Mouse (Mus musculus) liver, postnatal 0 days (tissue): ENCODE measurements at regions not wholly inside any gene's neighbourhood (a gene's known extent, or its start where the extent isn't known, plus 50 kb on each side); places are given as distances from the start of the nearest gene placed in this dataset.
A peak's percentile ranks its signal among the peaks of the same experiment; 100 is the strongest.

Source experiments
- ATAC-seq: fragments of 200-750 bp; cut with Nextera tagmentation; 2 replicates; pipeline ENCODE4 v1.8.0; 2017; ENCODE audit warnings: mild to moderate bottlenecking, moderate library complexity
- DNase-seq: peaks from one replicate; pipeline ENCODE4 v3.0.0-alpha.2; 2016
- H3K27ac ChIP-seq: fragments of 300-500 bp; sonication (generic); 2 replicates; pipeline ENCODE4 v1.5.1; 2014; ENCODE audit warnings: antibody characterized with exemption, moderate library complexity, mild to moderate bottlenecking, low read depth
- H3K27me3 ChIP-seq: fragments of 300-500 bp; sonication (generic); 2 replicates; pipeline ENCODE4 v1.6.1; 2014; ENCODE audit warnings: low read length, control low read depth, mixed read lengths; ENCODE audit not compliant: insufficient read depth
- H3K36me3 ChIP-seq: fragments of 300-500 bp; sonication (generic); replicated peaks from 2 replicates; pipeline ENCODE4 v1.6.1; 2014; ENCODE audit warnings: mild to moderate bottlenecking, control low read depth, low read length, moderate library complexity, mixed read lengths; ENCODE audit not compliant: insufficient read depth
- H3K4me1 ChIP-seq: fragments of 300-500 bp; sonication (generic); 2 replicates; pipeline ENCODE4 v1.6.1; 2014; ENCODE audit warnings: antibody characterized with exemption, mild to moderate bottlenecking, control low read depth; ENCODE audit not compliant: insufficient read depth
- H3K4me2 ChIP-seq: fragments of 300-500 bp; sonication (generic); 2 replicates; pipeline ENCODE4 v1.6.1; 2014; ENCODE audit warnings: low read depth, mild to moderate bottlenecking, low read length, moderate library complexity, mixed read lengths
- H3K4me3 ChIP-seq: fragments of 300-500 bp; sonication (generic); 2 replicates; pipeline ENCODE4 v1.5.1; 2014; ENCODE audit warnings: low read depth, low read length
- H3K9ac ChIP-seq: fragments of 300-500 bp; sonication (generic); replicated peaks from 2 replicates; pipeline ENCODE4 v1.6.1; 2014; ENCODE audit warnings: mild to moderate bottlenecking, moderate library complexity
- H3K9me3 ChIP-seq: fragments of 300-500 bp; sonication (generic); 2 replicates; pipeline ENCODE4 v1.6.1; 2016; ENCODE audit warnings: mild to moderate bottlenecking, control low read depth, low read length, mixed read lengths
- CTCF ChIP-seq: sonication (generic); IDR thresholded peaks from 2 replicates; pipeline ENCODE4 v1.5.1; 2016; ENCODE audit warnings: antibody characterized with exemption, low read depth
- EP300 ChIP-seq: IDR thresholded peaks from 2 replicates; pipeline ENCODE4 v1.6.1; 2016; ENCODE audit warnings: antibody characterized with exemption, low read depth, mild to moderate bottlenecking
- WGBS: fragments of 180-500 bp; shearing (Covaris S2); extraction: QIAGEN DNeasy Blood & Tissue Kit; methylation state at CpG from one replicate; pipeline ENCODE4 v1.1.7; 2014; ENCODE audit not compliant: insufficient replicate concordance; 5-methylcytosine and 5-hydroxymethylcytosine counted together

DNA sequence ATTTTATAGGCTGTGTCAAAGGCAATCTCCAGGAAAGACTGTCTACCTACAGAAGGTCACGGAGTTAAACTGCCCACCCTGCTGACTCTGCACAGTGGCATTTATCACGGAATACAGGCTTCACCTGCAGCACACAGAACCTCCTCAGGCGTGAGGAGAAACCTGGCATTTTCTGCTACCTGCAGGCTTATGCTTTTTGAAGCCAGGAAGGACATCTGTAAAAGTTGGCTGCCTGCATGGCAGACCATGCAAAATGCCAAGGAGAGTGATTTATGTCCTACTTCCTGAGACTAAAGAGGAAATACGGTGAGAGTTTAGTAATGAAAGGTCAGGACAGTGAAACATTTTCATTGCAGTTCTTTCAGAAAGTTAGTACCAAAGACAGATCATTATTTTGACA, 779.6 kb upstream of the Nudt12 start:
- H3K27me3 ChIP-seq, result no peaks in the 10 kb centered on the region
- TF ChIP-seq CTCF (no peak), EP300 (no peak)
- no peaks in the 10 kb centered on the region for H3K4me1 ChIP-seq
- no peak overlapping the region for H3K27ac ChIP-seq
- 27% methylated on average over 4 of the region's 4 CpGs for WGBS
- no peak overlapping the region for H3K4me2 ChIP-seq
- H3K9me3 ChIP-seq, result no peaks in the 10 kb centered on the region
- DNase-seq (no peak), ATAC-seq (no peak)
- H3K36me3 ChIP-seq, result no peaks in the 10 kb centered on the region
- no peak overlapping the region for H3K4me3 ChIP-seq
- H3K9ac ChIP-seq, result no peak overlapping the region

DNA sequence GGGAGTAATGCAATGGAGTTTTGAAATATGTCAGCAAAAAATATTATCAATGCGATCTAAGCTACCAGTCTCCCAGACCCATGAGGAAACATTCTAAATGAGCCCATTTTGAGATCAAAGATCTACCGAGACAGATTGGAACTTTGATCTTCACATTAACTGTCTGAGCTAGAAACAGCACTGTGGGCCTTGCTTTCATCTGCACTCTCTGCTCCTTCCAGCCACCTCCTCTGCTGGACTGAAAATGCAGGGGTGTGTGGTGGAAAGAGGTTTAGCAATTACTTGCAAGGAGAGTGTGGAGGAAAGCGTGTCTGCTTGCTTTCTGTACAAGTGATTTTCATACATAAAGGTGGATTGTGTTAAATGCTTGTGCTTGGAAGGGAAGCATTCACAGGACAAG, 760.9 kb upstream of the Nudt12 start:
- Histone ChIP-seq H3K27me3 (no peaks in the 10 kb centered on the region), H3K4me3 (no peak overlapping the region), H3K9me3 (no peaks in the 10 kb centered on the region), H3K9ac (no peak overlapping the region), H3K4me1 (no peaks in the 10 kb centered on the region), H3K4me2 (no peak overlapping the region), H3K27ac (no peak overlapping the region), H3K36me3 (no peaks in the 10 kb centered on the region)
- TF ChIP-seq CTCF (no peak), EP300 (no peak)
- 74% methylated on average over 3 of the region's 3 CpGs for WGBS
- ATAC-seq, result no peak
- DNase-seq, result no peak

DNA sequence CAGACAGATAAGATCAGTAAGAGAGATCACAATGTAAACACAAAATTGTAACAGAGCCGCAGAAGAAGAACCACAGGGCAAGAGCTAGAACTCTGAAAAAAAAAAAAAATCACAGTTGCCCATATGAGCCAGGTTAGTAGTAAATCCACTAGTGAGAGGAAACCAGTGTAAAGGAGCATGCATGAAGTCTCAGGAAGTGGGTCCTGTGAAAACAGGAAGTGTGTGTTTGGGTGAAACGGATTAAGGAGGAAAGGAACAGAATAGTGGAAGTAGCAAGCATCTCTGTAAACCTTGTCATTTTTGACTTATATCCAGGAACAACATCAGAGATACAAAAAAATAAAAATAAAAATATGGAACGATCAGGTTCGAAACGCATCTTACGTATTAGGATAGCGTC, 753.4 kb upstream of the Nudt12 start:
- no peak overlapping the region for H3K9ac ChIP-seq
- H3K27me3 ChIP-seq, result no peaks in the 10 kb centered on the region
- no peaks in the 10 kb centered on the region for H3K36me3 ChIP-seq
- H3K4me1 ChIP-seq, result no peaks in the 10 kb centered on the region
- ATAC-seq (no peak), DNase-seq (no peak)
- no peak for TF ChIP-seq EP300
- no peak for TF ChIP-seq CTCF
- no peak overlapping the region for H3K27ac ChIP-seq
- no peak overlapping the region for H3K4me2 ChIP-seq
- WGBS, result 62% methylated on average over 7 of the region's 7 CpGs
- H3K9me3 ChIP-seq, result no peaks in the 10 kb centered on the region
- H3K4me3 ChIP-seq, result no peak overlapping the region

DNA sequence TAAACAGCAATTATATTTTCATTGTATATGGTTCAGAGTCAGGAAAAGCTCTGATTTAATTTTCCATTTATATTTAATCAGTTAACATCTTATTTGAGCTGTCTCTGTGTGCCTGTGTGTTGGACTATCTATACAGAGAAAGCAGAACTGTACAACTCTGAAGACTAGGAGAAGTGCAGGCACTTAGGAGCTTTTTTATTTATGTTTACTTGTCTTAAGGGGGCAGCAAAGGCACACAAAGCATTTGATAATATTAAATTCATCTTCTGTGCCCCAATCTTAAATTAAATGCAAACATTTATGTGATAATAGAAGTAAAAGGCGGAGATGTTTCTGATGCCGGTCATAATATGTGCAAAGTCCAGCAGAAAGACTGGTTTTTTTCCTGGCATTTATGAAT, 751.3 kb upstream of the Nudt12 start:
- ATAC-seq, result no peak

DNA sequence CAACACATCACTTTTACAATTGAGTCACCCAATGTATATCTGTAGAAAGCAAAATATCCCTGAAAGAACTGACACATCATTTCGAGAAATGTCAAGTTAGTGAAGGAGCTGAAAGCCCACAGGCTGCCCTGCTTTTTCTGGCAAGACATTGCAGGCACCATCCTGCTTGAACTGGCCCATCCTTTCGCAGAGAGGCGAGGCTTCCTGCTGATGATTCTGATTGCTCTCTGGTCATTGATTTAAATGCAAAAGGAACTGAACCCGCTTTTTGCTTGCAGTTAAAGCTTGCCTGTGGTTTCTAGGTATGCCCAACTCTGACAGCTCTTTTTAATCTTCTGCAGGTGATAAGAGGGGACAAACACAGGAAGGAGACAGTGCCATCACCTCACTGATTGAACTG, 748.9 kb upstream of the Nudt12 start:
- DNase-seq, result no peak
- Histone ChIP-seq H3K27ac (no peak overlapping the region), H3K27me3 (no peaks in the 10 kb centered on the region), H3K4me2 (no peak overlapping the region), H3K9me3 (no peaks in the 10 kb centered on the region), H3K36me3 (no peaks in the 10 kb centered on the region), H3K4me3 (no peak overlapping the region), H3K9ac (no peak overlapping the region), H3K4me1 (no peaks in the 10 kb centered on the region)
- ATAC-seq, result no peak
- 42% methylated on average over 4 of the region's 4 CpGs for WGBS
- TF ChIP-seq CTCF (no peak), EP300 (no peak)

More for the DNA sequence above, 751.3 kb upstream of the Nudt12 start:
- Histone ChIP-seq H3K4me2 (no peak overlapping the region), H3K4me1 (no peaks in the 10 kb centered on the region), H3K9me3 (no peaks in the 10 kb centered on the region), H3K27ac (no peak overlapping the region), H3K4me3 (no peak overlapping the region), H3K9ac (no peak overlapping the region), H3K27me3 (no peaks in the 10 kb centered on the region), H3K36me3 (no peaks in the 10 kb centered on the region)
- DNase-seq, result no peak
- no peak for TF ChIP-seq EP300
- no peak for TF ChIP-seq CTCF
- WGBS, result 89% methylated on average over 2 of the region's 2 CpGs

DNA sequence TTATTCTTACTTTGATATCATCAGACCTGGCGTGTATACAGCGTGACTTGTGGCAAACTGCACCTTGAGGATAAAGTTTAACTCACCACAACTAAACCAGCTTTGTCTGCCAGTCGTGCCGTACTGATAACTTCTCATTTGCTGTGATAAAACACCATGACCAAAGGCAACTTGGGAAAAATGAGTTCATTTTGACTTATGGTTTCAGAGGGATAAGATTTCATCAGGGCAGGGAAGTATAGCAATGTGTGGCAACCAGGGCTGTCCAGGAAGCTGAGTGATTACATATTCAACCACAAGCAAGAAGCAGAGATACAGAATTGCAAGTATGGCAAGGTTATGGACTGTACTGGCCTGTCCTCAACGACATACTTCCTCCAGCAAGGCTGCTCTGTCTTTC, 747.7 kb upstream of the Nudt12 start:
- Histone ChIP-seq H3K9me3 (no peaks in the 10 kb centered on the region), H3K27me3 (no peaks in the 10 kb centered on the region), H3K4me1 (no peaks in the 10 kb centered on the region), H3K9ac (no peak overlapping the region), H3K36me3 (no peaks in the 10 kb centered on the region), H3K27ac (no peak overlapping the region), H3K4me2 (no peak overlapping the region), H3K4me3 (no peak overlapping the region)
- DNase-seq (no peak), ATAC-seq (0 out of 2 replicates have a peak, but pooled peaks have one; percentile 25)
- TF ChIP-seq CTCF (no peak), EP300 (no peak)
- 52% methylated on average over 5 of the region's 5 CpGs for WGBS

DNA sequence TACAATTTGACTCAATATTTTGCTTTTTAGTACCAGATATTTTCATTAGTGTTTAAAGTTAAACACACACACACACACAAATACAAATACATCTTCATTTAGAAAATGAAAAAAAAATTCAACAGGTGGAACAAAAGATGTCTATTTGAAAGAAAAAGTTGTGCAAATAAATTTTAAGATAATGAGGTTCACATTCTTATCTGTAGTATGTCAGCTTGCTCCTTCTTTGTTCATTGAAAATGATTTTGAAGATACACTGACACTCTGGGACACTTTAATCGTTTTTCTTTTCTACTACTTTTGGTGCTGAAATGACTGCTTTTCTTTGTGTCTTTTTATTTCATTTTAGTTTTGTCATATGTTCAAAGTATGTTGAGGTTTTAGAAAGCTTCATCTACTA, 732.9 kb upstream of the Nudt12 start:
- no peaks in the 10 kb centered on the region for H3K9me3 ChIP-seq
- DNase-seq (no peak), ATAC-seq (no peak)
- no peak overlapping the region for H3K4me2 ChIP-seq
- no peaks in the 10 kb centered on the region for H3K4me1 ChIP-seq
- no peak for TF ChIP-seq EP300
- no peak for TF ChIP-seq CTCF
- H3K9ac ChIP-seq, result no peak overlapping the region
- WGBS, result 50% methylated on average over 1 of the region's 1 CpGs
- H3K27me3 ChIP-seq, result no peaks in the 10 kb centered on the region
- no peaks in the 10 kb centered on the region for H3K36me3 ChIP-seq
- no peak overlapping the region for H3K4me3 ChIP-seq
- no peak overlapping the region for H3K27ac ChIP-seq
